Mouse (Mus musculus) heart, adult 9 months (tissue): Measurements from ENCODE around the gene Slc39a9.

Source experiments
- DNase-seq, 2 experiments: peaks; one replicate each; pipeline ENCODE4 v3.0.0; 2022; ENCODE audit warnings: low spot score in 2 of 2

Slc39a9 gene

GRCm38 (mm10) chr12:80643693-80644505 is at the start of gene Slc39a9, which contains the start of gene Erh:
Gene Slc39a9, plus strand, starts transcription at chr12:80643883.
Gene Erh, minus strand, starts transcription at chr12:80644341.
- peak; percentile 93 to 96 for DNase-seq

- DNase-seq, result no peak
Observed at GRCm38 (mm10) chr12:80594141-80594540, 49.5 kb upstream of the Slc39a9 start.

DNA sequence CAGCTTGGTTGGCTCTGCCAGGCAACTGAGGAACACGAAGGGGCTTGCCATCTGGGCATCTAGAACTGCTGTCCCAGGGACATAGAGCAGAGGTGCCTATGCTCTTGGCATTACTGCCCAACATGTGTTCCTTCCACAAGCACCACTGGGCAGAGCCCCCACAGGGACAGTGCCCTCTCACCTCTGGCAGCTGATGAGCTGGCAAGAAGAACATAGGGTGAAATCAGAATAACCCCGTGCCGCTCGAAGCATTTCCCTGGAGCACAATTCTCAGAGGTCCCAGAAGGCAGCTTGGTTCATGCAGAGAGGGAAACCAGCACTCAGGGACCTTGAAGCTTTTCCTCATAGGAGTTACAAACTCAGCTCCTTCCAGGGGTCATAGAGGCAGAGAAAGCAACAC is 48.9 kb upstream of the Slc39a9 start:
- no peak for DNase-seq

GRCm38 (mm10) chr12:80595566-80595965 is 48.1 kb upstream of the Slc39a9 start:
- no peak for DNase-seq

GRCm38 (mm10) chr12:80595968-80596367 is 47.7 kb upstream of the Slc39a9 start:
- DNase-seq, result no peak

DNA sequence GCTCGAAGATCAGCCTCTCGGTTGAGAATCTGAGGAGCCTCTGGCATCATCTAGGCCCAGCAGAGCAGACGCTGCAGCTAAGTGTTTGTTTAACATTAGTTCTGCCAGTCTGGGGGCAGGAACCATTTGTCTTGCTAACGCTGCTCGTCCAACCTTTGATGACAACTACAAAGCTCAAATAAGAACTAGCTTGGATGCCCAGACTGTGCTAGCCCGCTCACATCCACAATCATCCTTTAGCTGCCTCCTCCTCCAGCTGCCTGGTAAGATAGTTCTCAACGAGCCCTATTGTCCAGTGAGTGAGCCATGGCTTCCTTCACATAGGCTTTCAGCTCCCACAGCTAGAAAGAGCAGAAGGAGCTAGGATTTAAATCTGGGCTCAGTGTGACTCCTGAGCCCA is 45.4 kb upstream of the Slc39a9 start:
- no peak for DNase-seq

GRCm38 (mm10) chr12:80598756-80599155 is 44.9 kb upstream of the Slc39a9 start:
- peak; percentile 37 to 69 for DNase-seq

DNA sequence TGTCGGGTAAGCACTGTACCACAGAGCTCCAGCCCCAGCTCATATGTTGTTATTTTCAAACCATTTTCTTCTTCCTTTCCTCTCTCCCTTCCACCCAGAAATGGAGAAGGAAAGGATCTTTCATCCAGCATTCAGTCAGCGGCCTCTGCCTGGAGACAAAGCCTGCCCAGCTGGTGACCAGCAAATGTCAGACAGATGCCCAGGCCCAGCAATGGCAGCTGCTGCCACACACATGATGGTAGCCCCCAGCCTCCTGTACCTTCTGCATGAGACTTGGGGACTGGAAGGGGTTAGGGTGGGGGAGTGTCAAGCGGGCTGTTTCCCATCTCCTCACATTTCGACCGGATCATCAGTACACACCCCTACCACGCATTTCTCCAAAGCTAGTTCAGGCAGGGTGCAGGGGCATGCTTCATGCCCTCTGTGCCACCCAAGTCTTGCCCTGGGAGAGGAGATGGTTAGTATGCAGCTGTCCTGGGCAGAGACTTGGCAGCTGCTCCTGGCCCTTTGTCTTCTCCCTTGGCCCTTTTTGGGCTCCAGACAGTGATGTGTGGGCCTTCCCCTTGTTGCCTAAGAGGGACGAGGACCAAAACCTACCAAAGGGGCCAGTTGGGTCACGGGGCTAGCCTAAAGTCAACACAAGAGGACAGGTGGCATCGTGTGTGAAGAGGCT is 42.0 kb upstream of the Slc39a9 start:
- no peak for DNase-seq

- no peak for DNase-seq
Observed at GRCm38 (mm10) chr12:80602432-80602831, 41.3 kb upstream of the Slc39a9 start.

- DNase-seq, result peak; percentile 31 to 52
Observed at GRCm38 (mm10) chr12:80603566-80603965, 40.1 kb upstream of the Slc39a9 start.

- DNase-seq, result no peak
Observed at GRCm38 (mm10) chr12:80604218-80604617, 39.5 kb upstream of the Slc39a9 start.

GRCm38 (mm10) chr12:80608576-80608975 is 35.1 kb upstream of the Slc39a9 start:
- DNase-seq, result no peak

- DNase-seq, result peak; percentile 31 to 55
Observed at GRCm38 (mm10) chr12:80609928-80610327, 33.8 kb upstream of the Slc39a9 start.

- no peak for DNase-seq
Observed at GRCm38 (mm10) chr12:80612113-80612791, 31.4 kb upstream of the Slc39a9 start.

- DNase-seq, result no peak
Observed at GRCm38 (mm10) chr12:80615371-80616257, 28.1 kb upstream of the Slc39a9 start.

GRCm38 (mm10) chr12:80620501-80620900 is 23.2 kb upstream of the Slc39a9 start:
- no peak for DNase-seq

DNA sequence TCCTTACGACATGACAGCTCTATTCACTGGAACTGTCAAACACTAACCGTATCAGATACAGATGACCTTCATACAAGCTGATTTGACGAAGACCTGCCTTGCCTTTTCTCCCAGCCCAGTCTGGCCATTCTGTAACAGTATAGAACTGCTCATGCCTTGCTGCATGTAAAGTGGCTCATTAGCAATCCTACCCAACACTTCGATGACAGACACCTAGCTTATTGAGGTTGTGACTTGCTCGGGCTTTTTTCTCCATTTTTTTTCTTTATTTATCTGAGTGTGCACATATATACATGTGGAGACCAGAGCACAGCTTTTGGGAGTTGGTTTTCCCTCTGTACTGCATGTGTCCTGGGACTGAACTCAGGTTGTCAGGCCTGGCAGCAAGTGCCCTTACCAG is 11.9 kb upstream of the Slc39a9 start:
- DNase-seq, result no peak

DNA sequence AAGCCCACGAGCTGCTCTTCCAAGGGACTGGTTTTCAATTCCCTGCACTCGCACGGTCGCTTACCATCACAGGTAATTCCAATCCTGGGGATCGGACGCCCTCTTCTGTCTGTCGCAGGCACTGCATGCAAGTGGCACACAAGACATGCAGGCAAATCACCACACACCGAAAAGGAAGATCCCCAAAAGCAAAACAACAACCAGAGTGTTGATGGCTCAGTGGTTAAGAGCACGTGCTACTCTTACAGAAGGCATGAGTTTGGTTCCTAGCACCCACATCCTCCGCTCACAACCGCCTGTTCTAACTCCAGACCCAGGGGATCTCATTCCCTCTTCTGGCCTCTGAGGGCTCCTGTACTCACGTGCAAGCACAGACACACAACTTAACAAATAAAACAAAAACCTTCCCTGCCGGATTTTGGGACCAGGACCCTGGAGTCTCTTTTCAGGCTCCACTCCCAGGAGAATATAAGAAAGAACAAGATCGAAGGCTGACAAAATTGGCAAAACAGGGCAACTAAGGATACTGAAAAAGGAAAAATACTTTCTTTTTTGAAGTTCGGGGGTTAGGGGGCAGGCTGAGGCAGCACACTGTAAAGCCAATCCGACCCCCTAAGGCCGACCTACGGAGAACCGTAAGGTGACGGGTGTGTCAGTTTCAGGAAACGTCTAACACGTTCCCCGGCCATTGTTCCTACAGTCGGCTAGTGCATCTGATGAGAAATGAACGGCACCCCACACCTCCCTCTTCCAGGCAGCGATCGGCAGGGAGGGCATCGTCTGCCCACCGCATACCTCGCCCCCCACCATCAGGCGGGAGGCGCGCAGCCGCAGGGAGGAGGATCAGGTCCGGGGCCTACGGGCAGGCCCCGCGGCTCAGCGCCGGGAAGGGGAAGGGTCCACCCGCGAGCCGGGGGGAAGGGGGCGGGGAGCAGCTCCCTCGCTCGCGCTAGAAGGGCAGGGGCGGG is 674 bp upstream of the Slc39a9 start:
- peak; percentile 6 to 23 for DNase-seq

DNA sequence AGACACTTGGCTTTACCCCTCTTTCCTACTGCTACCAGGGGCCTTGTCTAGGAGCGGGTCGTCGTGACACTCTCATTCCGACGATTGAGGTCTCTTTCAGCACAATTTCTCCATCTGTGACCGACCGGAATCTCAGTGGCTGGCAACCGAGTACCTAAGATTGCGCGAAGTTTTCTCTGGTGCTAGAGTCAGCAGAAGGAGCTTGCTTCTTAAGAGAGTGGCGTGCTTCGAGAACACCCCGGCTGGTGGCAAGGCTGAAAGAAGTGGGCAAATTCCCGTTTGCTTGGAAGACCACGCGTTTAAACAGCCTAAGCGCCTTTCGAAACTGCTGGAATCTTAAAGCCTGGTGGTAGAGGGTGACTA is 804 bp downstream of the Slc39a9 start:
- DNase-seq, result no peak

- no peak for DNase-seq
Observed at GRCm38 (mm10) chr12:80646377-80646776, 2.7 kb downstream of the Slc39a9 start.
